Mouse (Mus musculus): ENCODE data around the gene Gm10097.

- TF ChIP-seq EP300 (IDR thresholded peaks at IDR 0.05; ENCODE audit: low read length), result no peak
- no peak for TF ChIP-seq POLR2A (IDR thresholded peaks at IDR 0.05; ENCODE audit: low read depth, low read length)
- TF ChIP-seq MXI1 (IDR thresholded peaks at IDR 0.05; ENCODE audit: low read depth, low read length), result no peak
- TF ChIP-seq MEF2A (IDR thresholded peaks at IDR 0.05; ENCODE audit: borderline replicate concordance, low read depth, low read length), result no peak
- TF ChIP-seq CTCF (conservative IDR thresholded peaks at IDR 0.05 in 1 of 2, IDR thresholded peaks at IDR 0.05 in 1 of 2; ENCODE audit: low read depth in 2 of 2, low read length in 2 of 2), result no peak
- no peak for TF ChIP-seq BHLHE40 (IDR thresholded peaks at IDR 0.05; ENCODE audit: low read depth, low read length)
- no peak for TF ChIP-seq UBTF (IDR thresholded peaks at IDR 0.05; ENCODE audit: low read depth, low read length)
- TF ChIP-seq IRF4 (IDR thresholded peaks at IDR 0.05; ENCODE audit: low read depth, low read length), result no peak
- TF ChIP-seq NELFE (IDR thresholded peaks at IDR 0.05; ENCODE audit: low read depth, low read length), result no peak
- no peak for TF ChIP-seq ZNF384 (IDR thresholded peaks at IDR 0.05; ENCODE audit: low read depth, low read length)
- no peak for TF ChIP-seq CHD1 (IDR thresholded peaks at IDR 0.05; ENCODE audit: low read depth, low read length)
- TF ChIP-seq E2F4 (IDR thresholded peaks at IDR 0.05; ENCODE audit: insufficient replicate concordance, low read depth, low read length), result no peak
Measured at GRCm38 (mm10) chr10:5057661-5058060, 11.3 kb upstream of the Gm10097 start.

Measured in CH12.LX (cell line).